In the genomic region with DNA sequence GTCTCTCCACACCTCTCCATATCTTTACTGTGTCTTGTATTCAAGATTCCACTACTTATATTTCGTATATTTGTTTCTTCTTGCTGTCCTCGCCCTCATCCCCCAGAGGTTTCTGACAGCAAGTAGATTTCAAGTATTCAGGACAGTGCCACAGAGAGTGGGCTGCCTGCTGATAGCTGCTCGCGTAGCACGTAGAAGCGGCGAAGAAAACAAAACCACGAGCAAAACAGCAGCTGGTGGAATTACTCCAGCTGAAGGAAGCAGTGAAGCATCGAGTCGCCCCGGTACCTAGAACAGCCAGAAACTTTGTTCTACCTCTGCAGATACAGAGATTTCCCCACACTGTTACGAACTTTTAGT, we compare ENCODE assay signal across 8 mouse cellular contexts. TPM values are rescaled to one million over a fixed set of nuclear protein-coding genes. Genes with fewer than 3 reads are reported as not detected.
A peak's percentile ranks its signal among the peaks of the same experiment; 100 is the strongest.
DNase-seq lines count a peak whose midpoint lies in the region; ATAC-seq lines count a peak whose summit lies in the region.

No protein-coding gene starts in this region.

- peak; percentile 26 for DNase-seq in cerebellum, adult 11 months
- no peak for DNase-seq in cerebellum, adult 9-10 months
- no peak for DNase-seq in lung, adult 18-20 months
- DNase-seq in kidney, postnatal 4 days: peak; percentile 30 to 45
- no peak for DNase-seq in adrenal gland, adult 8-10 months

- 16% methylated on average over 12 of the region's 12 CpGs for WGBS in lung, embryonic 15.5 days
- 14% methylated on average over 12 of the region's 12 CpGs for WGBS in forebrain, embryonic 13.5 days
- 13% methylated on average over 12 of the region's 12 CpGs for WGBS in midbrain, embryonic 13.5 days

- H3K27me3 ChIP-seq in lung, embryonic 15.5 days: no peaks in the 10 kb centered on the region; the same call in 1 of the 2 replicates
- no peaks in the 10 kb centered on the region for H3K27me3 ChIP-seq in forebrain, embryonic 13.5 days
- no peaks in the 10 kb centered on the region for H3K27me3 ChIP-seq in midbrain, embryonic 13.5 days

- peak overlapping the region; percentile 79 for H3K27ac ChIP-seq in lung, embryonic 15.5 days
- H3K27ac ChIP-seq in forebrain, embryonic 13.5 days: peak overlapping the region; percentile 64
- peak overlapping the region; percentile 81 for H3K27ac ChIP-seq in midbrain, embryonic 13.5 days

- H3K4me2 ChIP-seq in lung, embryonic 15.5 days: peak overlapping the region; percentile 85
- peak overlapping the region; percentile 85 for H3K4me2 ChIP-seq in forebrain, embryonic 13.5 days
- peak overlapping the region; percentile 75 for H3K4me2 ChIP-seq in midbrain, embryonic 13.5 days (replicated peaks)

- H3K4me1 ChIP-seq in lung, embryonic 15.5 days: peaks cover 17% of the 10 kb centered on the region
- H3K4me1 ChIP-seq in forebrain, embryonic 13.5 days: peaks cover 21% of the 10 kb centered on the region
- peaks cover 32% of the 10 kb centered on the region for H3K4me1 ChIP-seq in midbrain, embryonic 13.5 days (replicated peaks)

- peak; percentile 30; the same call in 1 of the 2 replicates for ATAC-seq in lung, embryonic 15.5 days (ENCODE audit: borderline replicate concordance, extremely low read depth, low FRiP score, low TSS enrichment)
- ATAC-seq in forebrain, embryonic 13.5 days: no peak; the same call in 1 of the 2 replicates
- no peak for ATAC-seq in midbrain, embryonic 13.5 days

- no peaks in the 10 kb centered on the region for H3K9me3 ChIP-seq in lung, embryonic 15.5 days
- no peaks in the 10 kb centered on the region for H3K9me3 ChIP-seq in forebrain, embryonic 13.5 days (replicated peaks)
- no peaks in the 10 kb centered on the region for H3K9me3 ChIP-seq in midbrain, embryonic 13.5 days

- H3K9ac ChIP-seq in lung, embryonic 15.5 days: peak overlapping the region; percentile 48
- H3K9ac ChIP-seq in forebrain, embryonic 13.5 days: peak overlapping the region; percentile 86
- H3K9ac ChIP-seq in midbrain, embryonic 13.5 days (replicated peaks): peak overlapping the region; percentile 88

- peaks cover 12% of the 10 kb centered on the region; the same call in 1 of the 2 replicates for H3K36me3 ChIP-seq in lung, embryonic 15.5 days
- peaks cover 12% of the 10 kb centered on the region for H3K36me3 ChIP-seq in forebrain, embryonic 13.5 days (ENCODE audit: poor library complexity, severe bottlenecking)
- H3K36me3 ChIP-seq in midbrain, embryonic 13.5 days: peaks cover 16% of the 10 kb centered on the region

- peak overlapping the region; percentile 58 for H3K4me3 ChIP-seq in lung, embryonic 15.5 days
- peak overlapping the region; percentile 82 for H3K4me3 ChIP-seq in forebrain, embryonic 13.5 days
- peak overlapping the region; percentile 80 for H3K4me3 ChIP-seq in midbrain, embryonic 13.5 days (replicated peaks)

RNA-seq across cellular contexts. Expression of a gene that starts 0.4 kb away (rescaled TPM):
- polyA plus RNA-seq in lung, embryonic 15.5 days (2015; fragmentation: Nextera tagmentation; extraction: Ambion mirVana): 69.4 and 72.7 TPM in 2 replicates
- 103 and 110 TPM in 2 replicates for polyA plus RNA-seq in forebrain, embryonic 13.5 days (2015; fragmentation: Nextera tagmentation; extraction: Ambion mirVana)
- 104 and 105 TPM in 2 replicates for polyA plus RNA-seq in midbrain, embryonic 13.5 days (2015; fragmentation: Nextera tagmentation; extraction: Ambion mirVana)
- 10 to 100 TPM; 63.0 to 79.3 (median 72.3) TPM for total RNA-seq in adrenal gland, adult 8-10 months (2022)

Comparison
In these comparisons a context has a peak if more than half of its experiments do, and no peak if none do; other contexts are left out.
1. DNase-seq: peak in cerebellum, adult 11 months (single experiment) and kidney, postnatal 4 days (2 of 2); none in cerebellum, adult 9-10 months (single experiment), lung, adult 18-20 months (0 of 2) and adrenal gland, adult 8-10 months (single experiment).
2. Peak in every context shown above with its lines, with median percentiles within 50 percentile points of each other: H3K27ac ChIP-seq, H3K4me2 ChIP-seq, H3K4me3 ChIP-seq and H3K9ac ChIP-seq.